Mouse (Mus musculus) embryonic facial prominence, embryonic 11.5 days (tissue): Measurements from ENCODE around the gene Gm29735. TPM values are rescaled to one million over a fixed set of nuclear protein-coding genes. Genes with fewer than 3 reads are reported as not detected.
A peak's percentile ranks its signal among the peaks of the same experiment; 100 is the strongest.

ENCODE experiments used
- ATAC-seq: fragments of 200-750 bp; cut with Nextera tagmentation; replicated peaks from 2 replicates; pipeline ENCODE4 v1.8.0; 2017; ENCODE audit warnings: low read depth; ENCODE audit not compliant: insufficient number of reproducible peaks, low FRiP score, low TSS enrichment
- DNase-seq: peaks from one replicate; pipeline ENCODE4 v3.0.0-alpha.2; 2015; ENCODE audit warnings: low spot score
- H3K27ac ChIP-seq: fragments of 300-500 bp; sonication (generic); replicated peaks from 2 replicates; pipeline ENCODE4 v1.5.1; 2014; ENCODE audit warnings: mild to moderate bottlenecking, low read depth, low read length, control low read depth
- H3K27me3 ChIP-seq: fragments of 300-500 bp; sonication (generic); 2 replicates; pipeline ENCODE4 v1.6.1; 2014; ENCODE audit warnings: mild to moderate bottlenecking, low read length, moderate library complexity, mixed read lengths; ENCODE audit not compliant: control insufficient read depth, insufficient read depth
- H3K36me3 ChIP-seq: fragments of 300-500 bp; sonication (generic); replicated peaks from 2 replicates; pipeline ENCODE4 v1.6.1; 2014; ENCODE audit warnings: low read depth, mild to moderate bottlenecking, low read length, moderate library complexity, mixed read lengths; ENCODE audit not compliant: control insufficient read depth, insufficient read depth
- H3K4me1 ChIP-seq: fragments of 300-500 bp; sonication (generic); 2 replicates; pipeline ENCODE4 v1.6.1; 2014; ENCODE audit warnings: low read length, mixed read lengths; ENCODE audit not compliant: control insufficient read depth, insufficient read depth
- H3K4me2 ChIP-seq: fragments of 300-500 bp; sonication (generic); 2 replicates; pipeline ENCODE4 v1.6.1; 2014; ENCODE audit warnings: low read depth, mild to moderate bottlenecking, control low read depth, low read length, moderate library complexity
- H3K4me3 ChIP-seq: fragments of 300-500 bp; sonication (generic); 2 replicates; pipeline ENCODE4 v1.5.1; 2014; ENCODE audit warnings: low read depth, low read length, control low read depth
- H3K9ac ChIP-seq: fragments of 300-500 bp; sonication (generic); replicated peaks from 2 replicates; pipeline ENCODE4 v1.6.1; 2014; ENCODE audit warnings: mild to moderate bottlenecking, control low read depth, low read length
- H3K9me3 ChIP-seq: fragments of 300-500 bp; sonication (generic); replicated peaks from 2 replicates; pipeline ENCODE4 v1.6.1; 2016; ENCODE audit warnings: mild to moderate bottlenecking, low read length, inconsistent platforms, mixed read lengths; ENCODE audit not compliant: control insufficient read depth
- WGBS: fragments of 180-500 bp; shearing (Covaris S2); extraction: QIAGEN DNeasy Blood & Tissue Kit; methylation state at CpG from one replicate; pipeline ENCODE4 v1.1.7; 2014; 5-methylcytosine and 5-hydroxymethylcytosine counted together
- polyA plus RNA-seq: library from polyadenylated mRNA; unstranded; fragments of >200 nt; fragmentation: Nextera tagmentation; extraction: Ambion mirVana; gene quantifications from 2 replicates; pipeline ENCODE4 v1.2.1, GENCODE M21; 2014

The Gm29735 gene
- polyA plus RNA-seq, 1 experiment from 2014 or later, result not detected

DNA sequence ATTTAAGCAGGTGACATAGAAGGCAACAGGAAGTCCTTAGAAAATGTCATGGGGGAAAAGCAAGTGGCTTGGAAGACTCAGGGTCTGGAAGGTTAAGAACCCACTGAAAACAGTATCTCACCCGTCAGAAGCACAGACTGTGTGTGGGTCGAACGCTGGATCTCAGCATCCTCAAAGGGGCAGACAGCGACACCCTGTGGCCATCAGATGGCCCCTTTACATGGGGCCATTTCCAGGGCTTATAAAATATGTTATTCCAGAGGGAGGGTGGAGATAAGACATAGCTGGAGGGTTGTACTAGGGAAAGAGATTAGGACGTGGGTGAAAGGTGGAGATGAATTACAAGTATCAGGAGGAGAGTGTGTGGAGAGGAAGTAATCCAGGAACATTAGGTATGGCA, 37.3 kb downstream of the Gm29735 start:
- DNase-seq, result peak; percentile 37
- 21% methylated on average over 5 of the region's 5 CpGs for whole genome bisulfite sequencing
- H3K36me3 ChIP-seq, result no peaks in the 10 kb centered on the region
- no peaks in the 10 kb centered on the region for H3K4me1 ChIP-seq
- H3K27ac ChIP-seq, result no peak overlapping the region
- no peak for ATAC-seq
- no peaks in the 10 kb centered on the region for H3K9me3 ChIP-seq
- no peak overlapping the region for H3K9ac ChIP-seq
- H3K4me2 ChIP-seq, result no peak overlapping the region
- H3K4me3 ChIP-seq, result no peak overlapping the region
- no peaks in the 10 kb centered on the region for H3K27me3 ChIP-seq

Other genes with a start within 250 kb of the Gm29735 start
- 39.3 and 45.1 TPM in 2 replicates for gene Tollip, start 238.6 kb downstream of the Gm29735 start, polyA plus RNA-seq
- 2.4 and 2.8 TPM in 2 replicates for gene Brsk2, start 207.4 kb downstream of the Gm29735 start, polyA plus RNA-seq
- 60.2 and 62.9 TPM in 2 replicates for gene Mob2, start 96.0 kb downstream of the Gm29735 start, polyA plus RNA-seq
- 3.6 and 4.2 TPM in 2 replicates for gene Dusp8, start 61.3 kb downstream of the Gm29735 start, polyA plus RNA-seq
- not detected in 2 replicates for gene Gm45618, start 36.4 kb downstream of the Gm29735 start, polyA plus RNA-seq
- not detected in 2 replicates for gene Gm39115, start 21.1 kb downstream of the Gm29735 start, polyA plus RNA-seq
- not detected in 2 replicates for gene Gm45337, start 12.5 kb downstream of the Gm29735 start, polyA plus RNA-seq
- not detected in 2 replicates for gene Gm4553, start 8.6 kb upstream of the Gm29735 start, polyA plus RNA-seq
- not detected in 2 replicates for gene Krtap5-2, start 18.9 kb upstream of the Gm29735 start, polyA plus RNA-seq
- gene Gm10153, start 33.3 kb upstream of the Gm29735 start, polyA plus RNA-seq, result not detected in 2 replicates
- gene Krtap5-3, start 44.3 kb upstream of the Gm29735 start, polyA plus RNA-seq, result not detected in 2 replicates
- not detected in 2 replicates for gene Gm7579, start 54.7 kb upstream of the Gm29735 start, polyA plus RNA-seq
- not detected in 2 replicates for gene Krtap5-5, start 72.9 kb upstream of the Gm29735 start, polyA plus RNA-seq
- not detected in 2 replicates for gene Gm40460, start 84.0 kb upstream of the Gm29735 start, polyA plus RNA-seq
- gene Gm2431, start 101.2 kb upstream of the Gm29735 start, polyA plus RNA-seq, result not detected in 2 replicates
- not detected in 2 replicates for gene Gm4559, start 117.2 kb upstream of the Gm29735 start, polyA plus RNA-seq
- not detected in 2 replicates for gene Krtap5-1, start 140.0 kb upstream of the Gm29735 start, polyA plus RNA-seq
- gene Krtap5-4, start 146.4 kb upstream of the Gm29735 start, polyA plus RNA-seq, result 0.20 TPM in 1 of 2 replicates, not detected in the other
- gene Ifitm10, start 216.6 kb upstream of the Gm29735 start, polyA plus RNA-seq, result 0.97 and 1.9 TPM in 2 replicates
- 2.0 TPM in 1 of 2 replicates, not detected in the other for gene Gm49369, start 225.6 kb upstream of the Gm29735 start, polyA plus RNA-seq
- 163 and 197 TPM in 2 replicates for gene Ctsd, start 230.9 kb upstream of the Gm29735 start, polyA plus RNA-seq